Mouse (Mus musculus) kidney, postnatal 14 days (tissue): ENCODE measurements around the gene 1110065P20Rik.

Experiments used
- DNase-seq: peaks from one replicate; pipeline ENCODE4 v3.0.0; 2022; ENCODE audit warnings: mixed read lengths

The 1110065P20Rik gene

DNA sequence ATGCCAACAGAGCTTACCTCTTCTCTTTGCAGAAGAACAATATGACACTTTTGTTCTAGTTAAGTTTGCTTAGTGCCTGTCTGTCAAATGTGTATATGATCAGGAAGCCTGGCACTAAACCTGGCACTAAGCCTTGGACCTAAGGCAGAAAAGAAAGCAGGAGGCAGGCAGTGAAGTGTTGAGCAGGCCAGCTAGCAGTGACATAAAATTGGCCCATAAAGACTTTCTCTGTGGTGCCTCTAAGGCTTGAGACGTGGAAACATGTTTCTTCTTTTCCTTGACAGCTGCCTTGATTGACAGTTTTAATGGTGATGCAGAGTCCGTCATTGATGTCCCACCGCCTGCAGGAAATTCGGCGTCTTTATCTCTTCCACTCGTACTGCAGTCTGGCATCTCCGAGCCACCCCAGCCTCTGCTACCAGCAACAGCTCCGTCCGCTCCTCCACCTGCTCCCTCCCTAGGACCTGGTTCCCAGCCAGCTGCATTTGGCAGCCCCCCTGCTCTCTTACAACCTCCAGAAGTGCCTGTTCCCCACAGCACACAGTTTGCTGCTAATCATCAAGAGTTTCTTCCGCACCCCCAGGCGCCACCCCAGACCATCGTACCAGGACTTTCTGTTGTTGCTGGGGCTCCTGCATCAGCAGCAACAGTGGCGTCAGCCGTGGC, 12.8 kb downstream of the 1110065P20Rik start:
- no peak for DNase-seq

DNA sequence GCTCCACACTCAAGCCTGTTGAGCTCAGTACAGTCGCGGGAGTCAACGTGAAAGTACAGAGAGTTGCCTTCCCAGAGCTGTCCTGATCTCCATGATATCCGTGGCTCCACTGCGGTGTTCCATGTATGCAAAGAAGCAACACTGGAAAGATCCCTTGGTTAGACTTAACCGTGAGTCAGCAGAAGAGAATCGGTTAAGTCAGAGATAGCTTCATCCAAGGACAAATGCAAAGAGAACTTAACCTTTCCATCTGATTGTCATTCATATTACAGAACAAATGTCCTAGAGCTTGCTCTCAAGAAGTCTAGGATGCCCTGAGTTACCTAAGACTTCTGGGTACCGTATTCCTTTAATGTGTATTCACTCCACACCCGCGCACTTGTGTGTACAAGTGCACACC, 18.2 kb downstream of the 1110065P20Rik start:
- DNase-seq, result no peak

DNA sequence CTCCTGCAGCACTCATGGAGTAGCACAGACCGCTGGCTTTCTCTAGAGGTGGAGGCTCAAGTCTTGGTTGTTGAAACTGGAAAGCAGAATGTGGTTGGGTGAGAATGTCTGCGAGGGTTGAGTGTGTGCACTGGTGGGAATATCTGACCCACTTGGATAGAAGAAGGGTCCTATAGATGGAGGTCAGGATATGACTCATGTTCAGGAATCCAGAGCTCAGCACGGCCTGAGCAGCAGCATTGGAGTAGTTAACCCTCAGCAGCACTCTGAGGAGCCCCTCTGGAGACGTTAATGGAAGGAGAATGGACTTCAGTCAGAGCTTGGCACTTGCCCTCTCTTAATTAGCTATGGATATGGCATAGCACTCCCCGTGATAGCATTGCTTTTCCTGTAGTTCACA, 21.3 kb downstream of the 1110065P20Rik start:
- no peak for DNase-seq

- no peak for DNase-seq
Measured at GRCm38 (mm10) chr4:124825371-124825965, 25.5 kb downstream of the 1110065P20Rik start.

DNA sequence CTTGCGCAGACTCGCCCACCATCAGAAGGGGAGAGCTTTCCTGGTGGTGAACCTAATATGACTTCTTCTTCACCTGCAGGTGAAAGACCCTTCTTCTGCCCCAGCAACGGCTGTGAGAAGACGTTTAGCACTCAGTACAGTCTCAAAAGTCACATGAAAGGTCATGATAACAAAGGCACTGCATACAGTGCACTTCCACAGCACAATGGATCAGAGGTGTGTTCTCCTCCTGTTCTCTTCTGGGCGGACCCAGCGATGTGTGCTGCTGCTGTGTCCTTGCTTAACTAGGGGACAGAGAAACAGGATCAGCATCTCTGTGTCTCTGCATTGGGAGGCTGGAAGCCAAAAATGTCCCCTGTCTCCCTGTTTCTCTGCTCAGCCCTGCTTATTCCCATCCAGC, 26.0 kb downstream of the 1110065P20Rik start:
- no peak for DNase-seq

DNA sequence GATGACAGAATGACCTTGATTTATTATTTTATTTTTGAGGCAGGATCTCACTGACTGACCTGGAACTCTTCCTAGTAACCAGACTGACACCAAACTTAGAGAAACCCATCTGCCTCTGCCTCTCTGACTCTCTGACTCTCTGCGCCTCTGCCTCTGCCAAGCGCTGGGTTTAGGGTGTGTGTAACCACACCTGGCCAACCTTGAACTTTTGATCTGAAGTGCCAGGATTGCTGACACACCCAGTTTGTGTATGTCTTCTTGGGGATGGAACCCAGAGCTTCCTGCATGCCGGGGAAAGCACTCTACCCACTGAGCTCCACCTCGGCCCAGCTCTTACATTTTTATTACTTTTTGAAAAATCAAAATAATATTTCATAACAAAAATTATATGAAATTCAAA, 32.2 kb downstream of the 1110065P20Rik start:
- no peak for DNase-seq

DNA sequence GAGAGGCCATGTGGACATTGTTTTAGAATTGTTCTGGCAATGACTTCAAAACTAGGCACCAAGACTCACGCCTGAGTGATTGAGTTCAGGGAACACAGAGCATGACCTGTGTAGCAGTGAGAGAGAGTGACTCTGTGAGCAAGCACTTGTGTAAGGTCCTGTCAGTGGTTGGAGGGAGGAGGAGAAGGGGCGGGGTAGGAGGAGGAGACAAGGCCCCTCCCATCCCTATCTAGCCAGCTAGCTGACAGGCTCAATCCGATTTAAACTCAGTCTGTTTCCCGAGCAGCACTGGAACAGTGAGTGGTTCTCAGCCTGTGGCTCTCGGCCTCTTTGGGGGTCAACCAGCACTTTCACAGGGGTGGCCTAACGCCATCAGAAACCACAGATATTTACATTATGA, 33.2 kb downstream of the 1110065P20Rik start:
- peak; percentile 71 for DNase-seq

- no peak for DNase-seq
Measured at GRCm38 (mm10) chr4:124815901-124816300, 35.1 kb downstream of the 1110065P20Rik start.

- DNase-seq, result no peak
Measured at GRCm38 (mm10) chr4:124811347-124811975, 39.5 kb downstream of the 1110065P20Rik start.

DNA sequence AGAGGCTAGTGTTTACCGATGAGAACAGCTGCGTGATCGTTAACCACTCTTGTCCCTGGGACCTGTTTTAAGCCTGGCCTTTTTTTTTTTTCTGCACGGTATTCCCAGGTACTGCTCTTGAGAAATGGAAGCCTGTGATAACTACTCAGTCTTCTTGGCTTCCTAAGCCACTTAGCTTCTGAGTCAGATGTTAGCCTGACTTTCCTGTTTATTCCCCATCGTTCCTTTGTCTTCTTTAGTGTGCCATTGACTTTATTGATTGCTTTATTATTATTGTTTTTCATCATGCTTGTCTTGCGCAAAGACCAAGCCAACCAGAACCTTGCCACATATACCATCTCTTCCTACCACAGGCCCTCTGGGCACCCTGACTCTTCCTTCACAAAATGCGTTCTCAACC, 40.9 kb downstream of the 1110065P20Rik start:
- no peak for DNase-seq

DNA sequence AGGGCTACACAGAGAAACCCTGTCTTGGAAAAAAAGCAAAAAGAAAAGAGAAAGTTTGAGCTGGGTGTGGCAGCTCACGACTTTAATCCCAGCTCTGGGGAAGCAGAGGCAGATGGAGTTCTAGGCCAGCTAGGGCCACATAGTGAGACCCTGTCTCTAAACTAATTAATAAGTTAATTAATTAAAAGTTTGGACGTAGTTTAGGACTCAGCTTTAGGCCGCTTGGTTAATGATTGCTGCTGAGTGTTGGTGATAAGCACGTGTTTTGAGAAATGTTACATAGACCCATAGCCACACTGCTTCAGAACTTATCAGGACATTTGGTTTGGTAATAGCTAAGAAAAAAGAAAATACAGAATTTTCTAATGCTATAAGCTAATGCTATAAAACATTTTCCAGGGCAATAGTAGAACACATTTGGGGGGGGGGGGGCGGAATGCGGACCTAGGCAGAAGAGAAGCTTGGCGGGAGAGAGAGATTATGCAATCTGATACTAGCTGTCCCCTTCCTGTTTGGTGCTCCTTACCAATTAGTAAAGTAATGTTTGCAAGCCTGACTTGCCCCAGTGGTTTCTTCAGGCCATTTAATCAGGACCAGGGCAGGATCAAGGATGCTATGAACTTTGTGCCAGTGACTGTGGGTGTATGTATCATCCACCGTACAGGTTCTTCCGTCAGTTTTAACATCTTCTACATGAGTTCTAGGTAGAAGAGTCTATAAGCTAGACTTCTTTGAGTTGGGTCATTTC, 41.7 kb downstream of the 1110065P20Rik start:
- DNase-seq, result peak; percentile 22

GRCm38 (mm10) chr4:124808511-124808910, 42.5 kb downstream of the 1110065P20Rik start:
- peak; percentile 32 for DNase-seq

- DNase-seq, result no peak
Measured at GRCm38 (mm10) chr4:124803406-124803805, 47.6 kb downstream of the 1110065P20Rik start.

DNA sequence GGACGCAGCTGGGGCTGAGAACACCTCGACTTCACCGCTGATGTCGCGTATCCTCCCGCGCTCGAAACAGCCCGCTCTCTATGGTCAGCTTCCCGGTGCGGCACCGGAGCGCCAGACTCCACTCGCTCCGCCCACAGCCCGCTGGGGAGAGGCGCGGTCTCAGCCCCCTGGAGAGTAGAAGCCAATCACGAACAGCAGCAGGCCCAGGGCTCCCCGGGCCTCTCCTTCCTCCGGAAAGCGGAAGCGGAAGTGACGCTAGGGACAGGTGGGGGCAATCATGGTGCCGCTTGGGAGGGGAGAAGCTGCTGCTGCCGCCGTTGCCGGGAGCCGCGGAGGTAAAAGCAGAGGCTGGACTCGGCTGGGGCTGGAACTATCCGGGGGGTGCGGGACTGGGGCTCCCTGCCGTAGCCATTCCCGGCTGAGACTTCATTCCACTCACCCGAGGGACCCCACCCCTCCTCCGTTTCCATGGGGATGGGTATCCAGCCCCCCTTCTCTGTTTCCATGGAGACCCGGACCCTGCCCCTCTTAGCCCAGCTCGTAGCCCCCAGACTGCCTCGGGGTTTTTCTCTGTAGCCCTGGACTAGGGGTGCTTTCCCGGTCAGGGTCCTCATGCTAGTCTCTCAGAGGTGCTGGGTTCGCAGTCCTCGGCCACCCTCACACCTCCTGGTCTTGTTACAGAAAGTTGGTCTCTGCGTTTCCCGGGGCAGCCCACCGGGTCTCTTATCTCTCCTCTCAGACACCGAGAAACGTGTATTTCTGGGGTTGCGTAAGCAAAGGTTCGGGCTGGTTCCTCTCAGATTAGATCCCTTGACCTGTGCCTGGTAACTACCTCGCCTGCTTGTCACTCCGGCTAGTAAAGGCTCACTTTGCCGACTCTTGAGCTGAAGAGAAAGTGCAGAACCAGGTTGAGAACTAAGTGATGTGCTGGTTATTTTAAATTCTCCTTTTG, 48.4 kb downstream of the 1110065P20Rik start:
- peak; percentile 97 for DNase-seq

DNA sequence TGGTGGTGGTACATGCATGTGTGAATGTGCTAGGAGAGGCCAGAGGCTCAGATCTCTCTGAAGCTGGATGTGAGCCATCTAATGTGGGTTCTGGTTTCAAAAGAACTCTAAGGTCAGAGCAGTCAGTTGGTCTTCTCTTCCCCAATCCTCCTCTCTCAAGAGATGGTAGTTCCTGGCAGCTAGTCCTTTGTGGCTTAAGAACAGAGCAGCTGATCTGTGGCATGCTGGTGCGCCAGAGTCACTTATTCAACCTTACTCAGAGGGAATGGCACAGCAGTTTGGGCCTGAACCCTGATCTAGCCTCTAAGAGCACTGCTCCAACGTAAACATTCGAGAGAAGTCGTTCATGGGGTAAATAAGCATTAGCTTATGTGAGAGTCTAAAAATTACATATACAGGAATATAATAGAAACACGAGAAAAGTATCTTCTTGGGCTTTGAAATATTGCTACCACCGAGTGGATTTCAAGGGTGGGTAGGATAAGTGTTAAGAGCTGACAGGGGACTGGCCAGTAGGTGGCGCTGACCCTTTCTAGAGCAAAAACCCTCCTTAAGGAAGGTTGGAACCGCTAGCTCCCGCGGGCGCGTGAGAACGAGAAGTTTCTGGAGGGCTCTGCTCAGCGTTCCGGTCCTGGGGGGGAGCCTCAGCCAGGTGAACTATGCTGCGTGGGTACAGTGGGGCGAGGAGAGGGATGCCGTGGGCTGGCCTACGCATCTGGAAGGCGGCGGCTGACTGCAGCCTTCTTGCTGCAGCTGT, 49.3 kb downstream of the 1110065P20Rik start, which contains the start of gene Mtf1:
Gene Mtf1, plus strand, starts transcription at position 553 of the 757 bp plus-strand sequence.
- DNase-seq, result peak; percentile 89
